Mouse (Mus musculus): ENCODE measurements around the gene Zfp536.

The Zfp536 gene

DNA sequence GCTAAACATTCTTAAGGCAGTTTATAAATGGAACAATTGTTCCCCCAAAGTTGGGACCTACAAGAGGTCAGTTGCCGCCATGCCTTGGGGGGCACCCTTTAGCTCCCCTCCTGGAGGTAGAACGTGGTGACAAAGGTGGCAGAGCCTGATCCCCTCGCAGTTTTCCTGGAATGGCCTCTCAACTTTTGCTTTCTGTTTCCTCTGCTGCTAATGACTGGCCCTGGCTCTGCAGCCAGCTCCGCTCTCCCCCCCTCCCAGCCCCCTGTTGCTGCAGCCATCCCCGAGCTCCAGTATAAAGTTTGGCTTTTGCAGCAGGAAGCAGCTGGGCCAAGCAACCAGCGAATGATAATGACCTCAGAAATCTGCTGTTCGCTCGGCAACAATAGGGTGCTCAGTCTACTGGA lies 210.3 kb downstream of the Zfp536 start:
- ATAC-seq (ENCODE audit: insufficient number of reproducible peaks, low FRiP score, low TSS enrichment) = no peak

DNA sequence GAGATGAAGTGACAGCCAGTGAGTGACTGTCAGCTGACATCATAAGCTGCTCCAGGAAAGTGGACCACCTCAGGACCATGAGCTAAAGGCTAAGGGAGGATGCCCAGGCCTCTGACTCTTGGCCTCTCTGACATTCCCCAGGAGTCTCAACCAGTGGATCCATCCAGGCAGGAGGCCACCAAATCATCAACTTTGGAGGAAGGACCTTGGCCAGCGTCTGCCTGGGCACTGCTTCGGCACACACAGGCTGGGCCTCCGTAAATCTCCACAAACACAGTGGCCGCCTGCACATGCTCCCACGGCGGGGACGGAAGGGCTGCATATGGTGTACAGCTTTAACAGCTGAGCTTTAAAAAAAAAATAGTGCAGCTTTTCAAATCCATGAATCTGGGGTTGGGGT lies 210.9 kb downstream of the Zfp536 start:
- 0 out of 2 replicates have a peak, but pooled peaks have one; percentile 58 for ATAC-seq (ENCODE audit: insufficient number of reproducible peaks, low FRiP score, low TSS enrichment)

DNA sequence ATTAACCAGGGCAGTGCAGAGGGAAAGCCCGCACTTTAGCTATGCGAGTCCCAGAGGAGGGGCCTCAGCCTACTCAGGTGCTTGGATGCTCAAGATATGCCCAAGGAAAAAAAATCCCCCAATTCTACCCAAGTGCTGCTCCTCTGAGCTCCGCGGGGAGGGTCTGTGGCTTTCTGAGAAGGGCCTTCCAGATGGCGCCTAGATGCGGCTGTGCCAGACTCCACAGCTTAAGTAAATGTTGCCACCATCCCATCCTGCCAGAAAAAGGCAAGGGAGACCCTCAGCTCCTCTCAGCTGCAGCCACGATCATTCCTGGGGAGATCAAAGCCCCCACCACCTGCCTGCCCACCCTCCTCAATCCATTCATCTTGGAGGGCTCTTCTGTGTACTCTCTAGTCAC lies 212.9 kb downstream of the Zfp536 start:
- ATAC-seq (ENCODE audit: insufficient number of reproducible peaks, low FRiP score, low TSS enrichment) = no peak

DNA sequence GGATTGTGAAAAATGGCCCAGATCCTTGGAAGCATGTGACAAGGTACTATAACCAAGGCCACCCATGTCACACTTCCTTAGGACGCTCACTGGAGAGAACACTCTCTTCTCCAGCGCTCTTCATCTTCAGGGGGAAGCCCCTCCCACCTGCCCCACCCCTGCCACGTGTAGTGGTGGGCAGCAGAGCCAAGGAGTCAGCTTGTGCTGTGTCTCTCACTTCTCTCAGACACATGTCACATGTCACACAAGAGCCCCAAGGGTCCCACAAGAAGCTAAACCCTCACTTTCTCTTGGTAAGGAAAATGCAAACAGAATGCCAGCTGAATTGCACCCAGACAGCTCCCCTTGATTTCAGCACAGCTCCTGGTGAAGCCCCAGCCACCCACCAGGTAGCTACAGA lies 213.6 kb downstream of the Zfp536 start:
- no peak for ATAC-seq (ENCODE audit: insufficient number of reproducible peaks, low FRiP score, low TSS enrichment)

DNA sequence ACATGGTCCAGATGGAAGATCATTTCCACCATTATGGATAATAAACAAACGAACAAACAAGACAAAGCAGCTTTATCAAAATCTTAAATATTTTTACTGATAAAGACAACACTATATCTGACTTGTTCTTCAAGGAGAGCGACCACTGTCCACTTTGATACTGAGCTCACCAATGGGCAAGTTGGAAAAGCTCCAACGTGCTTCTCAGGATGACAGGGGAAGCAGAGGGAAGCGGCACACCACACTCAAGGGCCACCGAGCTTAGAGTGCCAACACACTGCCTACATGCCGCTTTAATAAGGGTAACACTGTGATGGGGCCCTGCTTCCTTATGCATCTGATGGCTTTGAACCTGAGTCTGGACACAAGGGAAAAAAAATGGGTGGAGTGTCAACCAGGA lies 214.1 kb downstream of the Zfp536 start:
- ATAC-seq (ENCODE audit: insufficient number of reproducible peaks, low FRiP score, low TSS enrichment) = no peak

DNA sequence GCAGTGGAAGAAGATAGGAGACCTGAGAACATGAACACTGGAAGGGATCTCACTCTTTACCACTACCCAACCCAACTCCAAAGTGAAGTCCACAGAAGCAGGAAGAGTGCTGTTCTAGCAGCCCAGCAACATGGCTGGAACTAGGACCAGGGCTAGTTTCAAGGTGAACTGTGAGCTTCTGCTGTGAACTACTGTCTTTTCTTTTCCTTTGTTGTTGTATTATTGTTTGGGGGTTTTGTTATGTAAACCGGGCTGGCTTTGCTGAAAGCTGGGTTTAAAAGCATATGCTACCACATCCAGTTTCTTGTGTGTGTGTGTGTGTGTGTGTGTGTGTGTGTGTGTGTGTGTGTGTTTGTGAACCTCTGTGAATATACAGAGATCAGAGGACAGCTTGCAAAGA lies 216.6 kb downstream of the Zfp536 start:
- ATAC-seq (ENCODE audit: insufficient number of reproducible peaks, low FRiP score, low TSS enrichment) = no peak

DNA sequence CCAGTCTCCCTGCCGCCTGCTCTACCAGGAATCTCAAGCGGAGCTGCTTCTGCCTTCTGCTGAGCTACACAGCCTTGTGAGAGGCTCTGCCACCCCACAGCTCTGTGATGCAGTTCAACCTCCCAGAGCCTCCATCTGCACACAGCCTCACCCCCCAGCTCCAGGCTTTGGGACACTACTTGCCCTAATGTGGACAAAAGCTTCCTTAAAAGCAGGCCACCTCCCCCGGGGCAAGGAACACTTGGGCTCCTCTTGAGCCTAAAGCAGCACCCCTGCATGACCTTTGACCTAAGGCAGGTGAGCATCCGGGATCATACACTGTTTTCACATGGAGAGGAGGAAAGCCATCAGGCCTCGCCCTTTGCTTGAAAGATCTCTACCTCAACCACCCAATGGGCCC lies 219.0 kb downstream of the Zfp536 start:
- ATAC-seq (ENCODE audit: insufficient number of reproducible peaks, low FRiP score, low TSS enrichment) = no peak

DNA sequence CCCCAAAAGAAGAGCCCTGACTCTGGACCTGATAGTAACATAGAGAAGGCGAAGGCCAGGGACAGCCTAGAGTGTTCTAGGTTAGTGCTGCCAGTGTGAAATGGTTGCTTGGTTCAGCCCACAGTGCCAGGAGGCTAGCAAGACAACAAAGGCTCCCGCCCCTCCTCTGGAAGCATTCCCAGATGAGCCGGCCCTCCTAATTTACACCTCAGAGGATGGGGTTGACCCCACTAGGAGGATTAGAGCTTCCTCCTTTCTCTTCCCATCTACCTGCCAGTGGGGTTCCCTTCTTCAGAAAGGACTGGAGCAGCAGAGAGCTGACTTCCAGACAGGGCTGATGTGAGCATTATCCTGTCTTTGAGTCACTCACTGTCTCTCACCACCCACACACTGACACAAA lies 219.8 kb downstream of the Zfp536 start:
- ATAC-seq (ENCODE audit: insufficient number of reproducible peaks, low FRiP score, low TSS enrichment) = no peak

DNA sequence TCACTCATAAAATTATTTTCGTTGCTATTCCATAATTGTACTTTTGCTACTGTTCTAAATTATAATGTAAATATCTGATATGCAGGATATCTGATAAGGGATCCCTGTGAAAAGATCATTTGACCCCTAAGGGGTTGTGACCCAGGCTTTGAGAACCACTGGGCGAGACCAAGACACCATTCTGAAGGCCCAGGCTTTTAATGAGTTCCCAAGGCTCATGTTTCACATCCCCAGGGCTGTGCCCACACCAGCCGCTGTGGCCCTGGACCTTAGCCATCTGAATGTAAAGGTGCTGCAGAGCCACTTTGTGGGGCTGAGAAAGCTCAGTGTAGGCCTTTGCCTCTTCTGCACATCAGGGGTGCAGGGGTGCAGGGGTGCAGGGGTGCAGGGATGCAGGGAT lies 221.1 kb downstream of the Zfp536 start:
- no peak for ATAC-seq (ENCODE audit: insufficient number of reproducible peaks, low FRiP score, low TSS enrichment)

DNA sequence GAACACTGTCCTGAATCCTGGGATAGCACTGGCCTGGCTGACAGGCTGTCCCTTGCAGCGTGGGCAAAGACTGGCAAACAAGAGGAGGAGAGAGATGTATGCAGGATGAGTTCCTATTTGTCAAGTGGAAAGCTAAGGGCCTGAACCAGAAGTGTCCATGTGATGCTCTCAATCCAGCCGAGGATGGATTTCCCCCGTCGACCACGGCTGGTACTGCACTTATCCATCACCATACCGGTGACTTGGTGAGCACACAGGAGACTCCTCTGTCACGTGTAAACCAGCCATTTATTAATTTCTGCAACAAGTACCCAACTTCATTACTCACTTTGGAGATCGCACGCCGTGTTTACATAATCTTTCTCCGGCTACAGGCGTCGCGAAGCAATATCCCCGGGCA lies 224.6 kb downstream of the Zfp536 start:
- no peak for ATAC-seq (ENCODE audit: insufficient number of reproducible peaks, low FRiP score, low TSS enrichment)

DNA sequence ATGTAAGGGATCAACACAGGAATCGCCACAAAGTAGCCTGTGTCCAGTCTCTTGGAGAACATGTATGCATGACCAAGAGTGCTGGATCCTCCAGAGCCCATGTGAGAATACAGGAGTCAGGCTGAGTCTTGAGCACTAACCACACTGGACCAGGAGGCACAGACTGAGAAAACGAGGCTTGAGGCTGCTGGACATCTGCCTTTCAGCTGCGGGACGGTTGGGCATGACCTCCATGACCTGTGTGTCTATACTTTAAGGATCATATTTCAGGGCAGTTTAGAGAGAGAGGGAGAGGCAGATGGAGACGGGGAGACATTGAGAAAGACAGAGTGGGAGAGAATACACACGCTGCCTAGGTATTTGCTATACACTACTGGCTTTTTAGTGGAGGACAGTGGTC lies 229.4 kb downstream of the Zfp536 start:
- ATAC-seq (ENCODE audit: insufficient number of reproducible peaks, low FRiP score, low TSS enrichment) = no peak

DNA sequence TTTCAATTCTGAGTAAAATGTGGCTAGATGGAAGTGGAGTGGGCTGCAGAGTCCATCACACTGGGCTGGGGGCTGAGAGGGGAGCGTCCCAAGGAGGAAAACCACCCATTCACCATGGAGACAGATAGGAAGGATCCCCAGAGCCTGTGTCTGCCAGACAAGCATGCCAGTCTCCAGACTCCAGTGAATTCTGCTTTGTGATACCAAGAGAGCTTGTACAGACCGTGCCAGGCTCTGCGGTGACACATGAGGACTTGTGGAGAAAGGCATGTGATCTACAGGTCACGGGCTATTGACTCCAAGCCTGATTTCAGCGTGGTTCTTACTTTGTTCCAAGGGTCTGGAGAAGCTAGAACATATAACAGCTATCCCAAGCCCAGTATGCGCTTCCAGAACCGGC lies 230.5 kb downstream of the Zfp536 start:
- no peak for ATAC-seq (ENCODE audit: insufficient number of reproducible peaks, low FRiP score, low TSS enrichment)

DNA sequence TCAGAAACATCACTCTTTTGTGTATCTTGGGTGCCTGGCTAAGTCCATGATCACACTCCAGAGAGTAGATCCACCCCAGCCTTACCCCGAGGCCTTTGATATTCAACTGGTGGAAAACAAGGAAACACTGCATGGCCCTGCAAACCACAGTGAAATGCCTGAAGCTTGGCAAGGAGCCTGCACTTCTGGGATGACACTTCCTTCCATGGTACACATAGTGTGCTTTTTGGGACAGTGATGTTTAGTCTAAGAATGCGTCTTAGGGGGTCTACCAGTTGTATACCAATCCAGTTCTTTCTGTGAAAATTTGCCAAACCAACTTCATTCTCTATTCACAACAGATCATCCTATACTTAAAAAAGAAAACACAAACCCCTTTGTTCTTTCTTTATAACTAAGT lies 242.3 kb downstream of the Zfp536 start:
- no peak for ATAC-seq (ENCODE audit: insufficient number of reproducible peaks, low FRiP score, low TSS enrichment)

DNA sequence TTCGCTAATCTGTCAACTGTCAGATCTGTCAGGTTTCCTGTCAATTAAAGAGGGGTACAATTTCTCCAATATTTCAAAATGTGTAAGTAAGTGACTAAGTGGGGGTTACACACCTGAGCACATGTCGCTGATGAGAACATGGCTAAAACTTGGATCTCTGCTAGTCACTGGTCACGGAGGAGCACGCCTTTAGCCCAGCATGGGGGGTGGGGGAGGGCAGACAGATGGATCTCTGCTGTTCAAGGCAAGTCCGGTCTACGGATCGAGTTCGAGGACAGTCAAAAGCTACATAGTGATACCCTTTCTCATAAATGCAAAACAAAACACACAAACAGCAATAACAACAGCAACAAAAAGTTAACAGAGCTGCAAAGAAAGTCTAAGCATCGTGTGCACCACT lies 245.1 kb downstream of the Zfp536 start:
- no peak for ATAC-seq (ENCODE audit: insufficient number of reproducible peaks, low FRiP score, low TSS enrichment)

DNA sequence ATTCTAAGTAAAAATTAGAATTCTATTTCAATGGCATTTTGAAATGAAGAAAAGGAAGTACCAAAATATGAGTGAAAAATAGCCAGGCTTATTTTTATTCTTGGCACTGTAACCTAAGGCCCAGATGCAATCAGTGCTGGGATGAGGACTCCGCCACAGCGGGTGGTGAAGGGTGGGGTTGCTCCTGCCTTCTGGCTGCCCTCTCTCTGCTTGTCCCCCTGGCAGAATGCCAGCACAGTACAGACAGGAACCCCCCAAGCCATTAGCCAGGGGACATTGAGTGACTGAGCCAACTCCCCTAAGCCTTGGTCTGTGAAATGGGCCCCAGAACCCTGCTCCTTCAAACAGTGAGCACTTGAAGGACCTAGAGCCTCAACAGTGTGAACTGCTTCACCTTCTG lies 245.6 kb downstream of the Zfp536 start:
- ATAC-seq (ENCODE audit: insufficient number of reproducible peaks, low FRiP score, low TSS enrichment) = peak; percentile 29; the same call in 1 of the 2 replicates

DNA sequence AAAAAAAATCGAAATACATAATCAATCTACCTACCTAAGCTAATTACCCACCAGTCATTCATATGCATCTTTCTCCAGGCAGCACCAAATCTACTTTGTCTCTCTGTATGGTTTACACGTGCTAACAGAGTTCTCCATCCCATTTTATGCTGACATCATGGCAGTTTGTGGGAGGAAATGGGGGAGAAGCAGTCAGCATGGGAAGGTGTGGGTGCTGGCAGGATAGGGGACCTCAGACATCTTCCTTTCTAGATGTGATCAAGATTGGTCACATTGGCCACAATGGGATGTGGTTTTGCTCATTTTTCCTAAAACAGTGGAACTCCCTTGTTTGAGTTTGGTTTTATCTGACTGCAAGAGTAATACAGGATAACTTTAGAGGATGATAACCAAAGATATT lies 252.0 kb downstream of the Zfp536 start:
- ATAC-seq (ENCODE audit: insufficient number of reproducible peaks, low FRiP score, low TSS enrichment) = no peak

DNA sequence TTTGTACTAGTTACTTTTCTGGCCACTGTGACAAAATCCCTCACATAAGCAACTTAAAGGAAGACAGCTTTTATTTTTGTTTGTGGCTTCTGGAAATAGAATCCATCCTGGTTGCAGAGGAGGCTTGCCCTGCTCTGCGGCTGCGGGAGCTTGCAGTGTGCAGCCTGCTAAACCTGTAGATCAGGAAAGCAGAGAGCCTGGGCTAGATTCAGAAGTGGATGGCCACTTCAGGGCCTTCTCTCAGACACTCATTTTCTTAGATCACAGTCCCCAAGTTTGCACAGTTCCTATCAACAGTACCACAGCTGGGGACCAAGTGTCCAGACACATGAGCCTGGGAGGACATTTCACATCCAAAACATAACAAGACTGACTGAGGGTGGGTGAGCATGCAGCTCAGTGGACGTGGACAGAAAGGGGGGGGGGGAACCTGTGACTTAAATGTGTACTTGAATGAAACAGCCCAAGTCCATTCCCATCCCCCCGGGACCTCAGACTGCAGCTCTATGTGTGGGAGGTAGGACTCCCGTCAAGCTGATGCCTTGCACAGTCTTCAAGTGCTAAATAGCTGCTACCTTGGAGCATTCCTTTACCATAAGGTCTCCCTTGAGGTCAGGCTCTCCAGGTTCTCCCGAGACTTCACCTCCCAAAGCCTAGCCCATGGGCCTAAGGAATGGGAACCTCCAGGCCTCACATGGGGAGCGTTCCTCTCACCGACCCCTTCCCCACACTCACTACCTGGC lies 262.3 kb downstream of the Zfp536 start:
- ATAC-seq (ENCODE audit: insufficient number of reproducible peaks, low FRiP score, low TSS enrichment) = no peak

DNA sequence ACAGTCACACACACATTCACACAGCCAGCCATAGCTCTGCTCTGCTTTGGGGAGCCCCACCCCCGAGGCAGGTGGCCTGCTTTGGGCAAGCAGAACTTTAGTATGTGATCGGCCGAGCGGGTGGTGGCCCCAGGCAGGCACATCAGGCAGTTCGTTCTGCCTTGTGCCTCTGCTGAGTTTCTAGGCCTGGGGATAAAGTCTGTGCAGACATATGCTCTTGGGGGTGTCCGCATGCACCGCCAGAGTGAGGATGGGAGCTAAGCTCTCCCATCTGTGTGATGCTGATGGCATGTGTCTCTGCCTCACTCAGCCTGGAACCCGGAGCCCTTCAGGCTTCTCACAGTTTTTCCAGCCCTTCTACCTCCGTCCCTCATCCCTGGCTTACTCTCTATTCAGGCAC lies 263.7 kb downstream of the Zfp536 start:
- no peak for ATAC-seq (ENCODE audit: insufficient number of reproducible peaks, low FRiP score, low TSS enrichment)

DNA sequence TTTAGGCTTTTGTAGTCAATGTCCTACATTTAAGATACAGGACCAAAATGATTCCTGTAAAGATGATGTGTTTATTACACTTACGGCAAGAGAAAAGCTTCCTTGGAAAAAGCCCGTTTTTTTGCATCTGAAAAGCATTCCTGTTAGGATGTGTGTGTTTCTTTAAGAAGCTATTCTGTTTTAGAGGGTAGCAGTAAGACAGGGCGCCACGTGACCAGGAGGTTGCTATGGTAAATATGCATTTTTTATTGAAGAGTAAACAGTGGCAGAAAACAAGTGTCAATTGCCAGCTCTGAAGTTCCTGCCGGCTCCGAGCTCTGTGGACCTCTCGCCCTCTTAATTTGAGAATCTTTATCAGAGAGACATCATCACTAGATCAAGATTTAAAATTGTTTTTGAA lies 267.9 kb downstream of the Zfp536 start:
- no peak for ATAC-seq (ENCODE audit: insufficient number of reproducible peaks, low FRiP score, low TSS enrichment)

DNA sequence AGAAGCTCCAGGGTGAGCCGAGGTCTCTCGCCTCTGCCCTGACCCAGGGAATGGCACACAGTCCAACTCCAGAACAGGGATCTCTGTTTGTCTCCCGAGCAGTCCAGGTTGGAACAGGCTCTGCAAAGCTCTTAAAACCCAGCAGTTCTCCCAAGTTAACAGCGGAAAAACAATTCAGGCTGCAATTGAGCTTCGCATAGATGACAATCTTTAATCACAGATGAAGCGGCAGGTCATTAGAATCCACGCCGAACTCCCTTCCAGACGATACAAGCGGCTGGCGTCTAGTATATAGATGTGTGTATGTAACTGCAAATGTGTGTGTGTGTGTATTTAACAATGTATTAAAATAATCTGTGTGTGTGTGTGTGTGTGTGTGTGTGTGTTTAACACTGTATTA lies 268.3 kb downstream of the Zfp536 start:
- ATAC-seq (ENCODE audit: insufficient number of reproducible peaks, low FRiP score, low TSS enrichment) = no peak

DNA sequence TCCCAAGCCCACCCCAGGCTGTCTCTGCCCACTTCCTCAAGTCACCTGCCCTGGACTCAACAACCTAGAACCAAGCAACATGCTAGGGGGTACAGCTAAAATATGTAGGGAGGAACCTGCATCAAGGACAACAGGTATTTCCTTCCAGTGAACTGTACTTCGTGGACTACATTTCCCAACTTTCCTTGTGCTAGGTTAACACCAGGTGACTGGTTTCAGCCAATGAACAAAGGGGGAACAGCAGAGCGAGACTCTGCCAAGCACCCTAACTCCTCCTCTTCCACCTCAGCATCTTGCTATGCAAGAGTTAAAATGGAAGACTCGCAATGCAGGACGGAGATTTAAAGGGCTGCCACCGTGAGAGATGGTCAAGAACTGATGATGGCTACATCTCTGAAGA lies 274.6 kb downstream of the Zfp536 start:
- ATAC-seq (ENCODE audit: insufficient number of reproducible peaks, low FRiP score, low TSS enrichment) = no peak

DNA sequence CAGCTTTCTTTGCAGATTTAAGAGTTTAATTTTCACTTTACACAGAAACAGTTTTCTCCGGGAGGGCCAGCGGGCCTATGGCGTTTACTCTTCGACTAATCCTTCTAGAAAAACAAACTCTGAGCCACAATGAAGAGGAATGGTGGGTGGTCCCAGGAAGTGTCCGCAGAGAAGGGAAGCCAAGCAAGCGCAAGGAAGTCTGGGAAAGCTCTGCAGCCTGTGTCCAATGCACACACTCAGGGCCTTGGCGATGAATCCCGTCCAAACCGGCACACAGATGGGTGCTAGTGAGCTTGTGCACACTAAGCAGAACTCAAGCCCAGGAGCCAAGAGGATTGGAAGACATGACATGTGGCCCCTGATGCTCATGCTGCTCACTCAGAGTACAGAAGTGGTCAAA lies 276.9 kb downstream of the Zfp536 start:
- ATAC-seq (ENCODE audit: insufficient number of reproducible peaks, low FRiP score, low TSS enrichment) = no peak

DNA sequence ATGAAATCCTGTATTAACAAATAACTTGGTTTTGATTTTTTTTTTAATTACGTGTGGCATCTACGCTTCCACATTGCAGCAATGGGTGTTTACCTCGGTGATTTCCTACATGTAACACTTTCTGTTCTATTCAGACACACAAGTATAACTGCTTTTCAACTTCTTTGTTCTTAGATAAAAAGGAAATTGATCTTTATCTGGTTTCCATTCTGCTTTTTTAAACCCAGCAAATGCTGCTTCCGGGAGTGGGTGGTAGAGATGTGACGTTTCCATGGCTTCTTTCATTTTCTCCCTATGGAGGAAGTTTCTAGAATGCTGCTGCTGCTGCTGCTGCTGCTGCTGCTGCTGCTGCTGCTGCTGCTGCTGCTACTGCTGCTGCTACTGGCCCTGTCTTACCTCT lies 283.1 kb downstream of the Zfp536 start:
- ATAC-seq (ENCODE audit: insufficient number of reproducible peaks, low FRiP score, low TSS enrichment) = no peak
